Mouse (Mus musculus): ENCODE results near the gene Fam178b. TPM values are rescaled to one million over a fixed set of nuclear protein-coding genes. Genes with fewer than 3 reads are reported as not detected.

Gene Fam178b
- total and polyA plus RNA-seq, 2 experiments from 2014 or later = not detected

GRCm38 (mm10) chr1:36694871-36695270 is 11.9 kb upstream of the Fam178b start:
- TF ChIP-seq CTCF (IDR thresholded peaks at IDR 0.05; ENCODE audit: low read depth) = no peak
- ATAC-seq = no peak
- Histone ChIP-seq H3K27me3 (ENCODE audit: insufficient read depth, low read length) (no peaks in the 10 kb centered on the region), H3K9ac (no peak overlapping the region), H3K36me3 (ENCODE audit: insufficient read depth) (peaks cover 40% of the 10 kb centered on the region), H3K4me3 (ENCODE audit: low read depth, low read length) (no peak overlapping the region), H3K4me2 (ENCODE audit: low read depth) (no peak overlapping the region), H3K4me1 (ENCODE audit: insufficient read depth) (no peaks in the 10 kb centered on the region), H3K9me3 (ENCODE audit: low read length) (no peaks in the 10 kb centered on the region), H3K27ac (ENCODE audit: low read depth, low read length) (no peak overlapping the region)
- no peak for DNase-seq
- WGBS = 91% methylated on average over 6 of the region's 6 CpGs

GRCm38 (mm10) chr1:36691271-36692155 is 8.5 kb upstream of the Fam178b start, which contains the start of gene Cox5b:
TSS of gene Cox5b (plus strand) at chr1:36691449.
- 1% methylated on average over 68 of the region's 68 CpGs for WGBS
- no peaks in the 10 kb centered on the region for H3K9me3 ChIP-seq (ENCODE audit: low read length)
- H3K27ac ChIP-seq (ENCODE audit: low read depth, low read length) = peak within 1 kb of the TSS; percentile 57
- peak; percentile 99 for DNase-seq
- ATAC-seq = peak; percentile 98
- peak within 1 kb of the TSS; percentile 80 for H3K4me2 ChIP-seq (ENCODE audit: low read depth)
- no peaks in the 10 kb centered on the region for H3K27me3 ChIP-seq (ENCODE audit: insufficient read depth, low read length)
- H3K4me1 ChIP-seq (ENCODE audit: insufficient read depth) = no peaks in the 10 kb centered on the region
- peaks cover 21% of the 10 kb centered on the region for H3K36me3 ChIP-seq (ENCODE audit: insufficient read depth)
- no peak for TF ChIP-seq CTCF (IDR thresholded peaks at IDR 0.05; ENCODE audit: low read depth)
- peak within 1 kb of the TSS; percentile 86 for H3K9ac ChIP-seq
- H3K4me3 ChIP-seq (ENCODE audit: low read depth, low read length) = peak within 1 kb of the TSS; percentile 85

DNA sequence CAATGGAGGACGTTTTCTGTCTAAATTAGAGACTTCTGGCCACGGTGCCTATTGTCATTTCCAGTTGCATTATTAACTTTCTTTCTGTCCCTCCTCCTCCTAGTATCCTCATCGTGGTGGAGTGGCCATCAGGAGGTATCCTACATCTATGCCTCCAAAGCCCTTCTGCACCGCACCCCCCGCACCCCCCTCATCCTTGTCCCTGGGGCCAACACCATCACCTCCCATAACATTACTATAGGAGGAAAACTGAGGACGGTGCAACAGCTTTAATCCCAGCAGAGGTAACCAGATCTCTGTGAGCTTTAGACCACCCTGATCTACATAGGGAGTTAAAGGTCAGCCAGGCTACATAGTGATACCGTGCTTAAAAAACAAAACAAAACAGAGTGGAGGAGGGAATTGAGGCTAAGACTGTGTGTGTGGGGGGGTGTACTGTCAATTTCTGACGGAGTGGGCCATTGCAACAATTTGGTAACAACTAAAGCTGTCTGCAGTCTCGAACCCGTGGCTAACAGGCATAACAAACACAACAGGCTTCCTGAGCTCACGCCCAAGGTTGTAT is 7.8 kb upstream of the Fam178b start:
- no peaks in the 10 kb centered on the region for H3K9me3 ChIP-seq (ENCODE audit: low read length)
- ATAC-seq (no peak), DNase-seq (no peak)
- 63% methylated on average over 11 of the region's 11 CpGs for WGBS
- H3K9ac ChIP-seq = peak overlapping the region; percentile 86
- peak overlapping the region; percentile 85 for H3K4me3 ChIP-seq (ENCODE audit: low read depth, low read length)
- H3K4me1 ChIP-seq (ENCODE audit: insufficient read depth) = no peaks in the 10 kb centered on the region
- no peak for TF ChIP-seq CTCF (IDR thresholded peaks at IDR 0.05; ENCODE audit: low read depth)
- H3K36me3 ChIP-seq (ENCODE audit: insufficient read depth) = peaks cover 21% of the 10 kb centered on the region
- H3K27me3 ChIP-seq (ENCODE audit: insufficient read depth, low read length) = no peaks in the 10 kb centered on the region
- H3K27ac ChIP-seq (ENCODE audit: low read depth, low read length) = peak overlapping the region; percentile 54; the same call in 1 of the 2 replicates
- peak overlapping the region; percentile 80 for H3K4me2 ChIP-seq (ENCODE audit: low read depth)

- no peaks in the 10 kb centered on the region for H3K36me3 ChIP-seq (ENCODE audit: insufficient read depth)
These were observed 956 bp upstream of the Fam178b start for GRCm38 (mm10) chr1:36683810-36684467.

DNA sequence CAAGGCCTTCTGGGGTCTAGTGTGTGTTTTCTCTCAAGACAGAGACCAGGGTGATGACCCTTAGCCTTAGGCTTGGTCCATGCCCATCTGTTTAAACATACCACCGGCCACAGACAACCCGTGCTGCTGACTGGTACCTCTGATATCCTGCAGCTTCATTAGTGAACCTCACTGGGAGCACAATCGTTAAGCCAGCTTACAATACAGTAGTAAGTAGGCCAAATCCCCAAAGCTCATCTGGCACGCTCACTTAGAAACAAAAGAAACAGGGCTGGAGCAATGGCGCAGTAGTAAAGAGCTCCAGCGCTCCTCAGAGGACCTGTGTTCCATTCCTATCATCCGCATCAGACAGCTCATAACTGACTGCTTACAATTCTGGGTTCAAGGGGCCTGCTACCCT is 2.1 kb downstream of the Fam178b start:
- H3K4me1 ChIP-seq (ENCODE audit: insufficient read depth) = no peaks in the 10 kb centered on the region
- no peak overlapping the region for H3K4me3 ChIP-seq (ENCODE audit: low read depth, low read length)
- no peak for TF ChIP-seq CTCF (IDR thresholded peaks at IDR 0.05; ENCODE audit: low read depth)
- H3K27ac ChIP-seq (ENCODE audit: low read depth, low read length) = no peak overlapping the region
- no peak overlapping the region for H3K4me2 ChIP-seq (ENCODE audit: low read depth)
- WGBS = 44% methylated on average over 7 of the region's 7 CpGs
- H3K9ac ChIP-seq = no peak overlapping the region
- no peaks in the 10 kb centered on the region for H3K36me3 ChIP-seq (ENCODE audit: insufficient read depth)
- no peaks in the 10 kb centered on the region for H3K27me3 ChIP-seq (ENCODE audit: insufficient read depth, low read length)
- DNase-seq = no peak
- no peak for ATAC-seq
- no peaks in the 10 kb centered on the region for H3K9me3 ChIP-seq (ENCODE audit: low read length)

More at GRCm38 (mm10) chr1:36683810-36684467, 956 bp upstream of the Fam178b start:
- H3K9me3 ChIP-seq (ENCODE audit: low read length) = no peaks in the 10 kb centered on the region
- no peak overlapping the region for H3K4me2 ChIP-seq (ENCODE audit: low read depth)
- H3K27ac ChIP-seq (ENCODE audit: low read depth, low read length) = no peak overlapping the region
- H3K4me1 ChIP-seq (ENCODE audit: insufficient read depth) = no peaks in the 10 kb centered on the region
- no peak overlapping the region for H3K4me3 ChIP-seq (ENCODE audit: low read depth, low read length)
- DNase-seq = peak; percentile 91
- 7% methylated on average over 13 of the region's 13 CpGs for WGBS
- peak; percentile 91 for TF ChIP-seq CTCF (IDR thresholded peaks at IDR 0.05; ENCODE audit: low read depth)
- peak; percentile 92 for ATAC-seq
- H3K27me3 ChIP-seq (ENCODE audit: insufficient read depth, low read length) = no peaks in the 10 kb centered on the region
- H3K9ac ChIP-seq = no peak overlapping the region

DNA sequence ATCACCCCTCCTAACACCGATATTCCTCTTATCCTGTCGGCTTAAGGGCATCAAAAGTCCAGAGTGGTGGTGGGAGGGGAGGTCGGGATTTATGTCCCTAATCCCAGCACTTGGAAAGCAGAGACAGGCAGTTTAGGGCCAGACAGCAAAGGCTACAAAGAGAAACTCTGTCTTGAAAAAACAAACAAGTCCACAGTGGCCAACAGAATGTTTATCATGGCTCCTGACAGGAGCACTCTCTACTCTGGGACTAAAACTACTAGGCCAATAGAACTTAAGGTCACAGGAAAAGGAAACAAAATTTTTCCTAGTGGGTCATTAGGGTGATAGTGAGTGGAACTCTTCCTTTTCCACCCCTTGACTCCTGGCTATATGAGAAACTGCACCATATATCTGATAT is 8.0 kb downstream of the Fam178b start:
- WGBS = 70% methylated on average over 3 of the region's 3 CpGs
- H3K27ac ChIP-seq (ENCODE audit: low read depth, low read length) = no peak overlapping the region
- no peaks in the 10 kb centered on the region for H3K4me1 ChIP-seq (ENCODE audit: insufficient read depth)
- no peaks in the 10 kb centered on the region for H3K27me3 ChIP-seq (ENCODE audit: insufficient read depth, low read length)
- no peaks in the 10 kb centered on the region for H3K9me3 ChIP-seq (ENCODE audit: low read length)
- no peaks in the 10 kb centered on the region for H3K36me3 ChIP-seq (ENCODE audit: insufficient read depth)
- no peak overlapping the region for H3K9ac ChIP-seq
- no peak overlapping the region for H3K4me3 ChIP-seq (ENCODE audit: low read depth, low read length)
- DNase-seq (no peak), ATAC-seq (no peak)
- H3K4me2 ChIP-seq (ENCODE audit: low read depth) = no peak overlapping the region
- no peak for TF ChIP-seq CTCF (IDR thresholded peaks at IDR 0.05; ENCODE audit: low read depth)

Data from forebrain, postnatal 0 days (tissue).